Mouse (Mus musculus): ENCODE data around the gene Sema5a.

DNA sequence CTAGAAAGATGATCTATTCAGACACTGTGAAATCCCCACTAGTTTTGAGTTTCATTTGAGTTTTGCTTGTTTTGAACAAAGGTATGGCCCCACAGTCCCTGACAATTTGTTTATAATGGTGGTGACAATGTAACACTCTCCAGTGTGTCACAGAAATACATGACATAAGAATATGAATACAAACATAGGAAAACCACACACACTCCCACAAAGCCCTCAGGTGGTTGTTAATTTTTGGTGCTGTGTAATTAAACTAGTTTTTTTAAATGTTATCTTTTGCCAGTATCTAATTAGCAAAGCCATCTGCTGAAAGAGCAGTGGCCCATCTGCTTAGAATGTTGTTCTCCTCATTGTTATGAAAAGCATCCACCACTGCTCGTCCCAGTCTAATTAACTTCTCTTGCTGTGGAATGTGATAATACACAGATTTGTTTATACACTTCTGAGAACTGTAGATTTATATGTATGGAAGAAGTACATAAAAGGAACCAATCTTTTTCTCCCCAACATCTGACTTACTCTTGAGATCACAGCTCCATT, 289.0 kb downstream of the Sema5a start:
- TF ChIP-seq CTCF (IDR thresholded peaks at IDR 0.05; ENCODE audit: control insufficient read depth, insufficient read depth, low read length) (no peak), POLR2A (IDR thresholded peaks at IDR 0.05; ENCODE audit: borderline replicate concordance, control insufficient read depth, low read depth, low read length) (no peak)
